Mouse (Mus musculus): ENCODE measurements around the gene Vegfa.

- no peak for TF ChIP-seq MAX (IDR thresholded peaks at IDR 0.05)
- no peak for TF ChIP-seq CEBPB (IDR thresholded peaks at IDR 0.05; ENCODE audit: low read depth)
These were observed 9.1 kb upstream of the Vegfa start for GRCm38 (mm10) chr17:46041223-46041622.
